Mouse (Mus musculus) brain, adult 2 months (tissue): ENCODE measurements around the gene Paqr5.

ENCODE experiments used
- DNase-seq: peaks from one replicate; pipeline ENCODE4 v3.0.0; 2011; ENCODE audit warnings: low read depth, low spot score

Paqr5 gene

GRCm38 (mm10) chr9:62026600-62026999 is at the start of gene Paqr5:
TSS of gene Paqr5 (minus strand) at chr9:62026856.
- no peak for DNase-seq

- no peak for DNase-seq
These were observed 35.6 kb upstream of the Paqr5 start for GRCm38 (mm10) chr9:62062234-62062633.

- DNase-seq: no peak
These were observed 33.8 kb upstream of the Paqr5 start for GRCm38 (mm10) chr9:62060431-62060830.

GRCm38 (mm10) chr9:62059941-62060340 is 33.3 kb upstream of the Paqr5 start:
- no peak for DNase-seq

- DNase-seq: no peak
These were observed 31.3 kb upstream of the Paqr5 start for GRCm38 (mm10) chr9:62057881-62058506.

- no peak for DNase-seq
These were observed 29.6 kb upstream of the Paqr5 start for GRCm38 (mm10) chr9:62056206-62056605.

GRCm38 (mm10) chr9:62050801-62051200 is 24.1 kb upstream of the Paqr5 start:
- DNase-seq: peak; percentile 59

GRCm38 (mm10) chr9:62049166-62049565 is 22.5 kb upstream of the Paqr5 start:
- DNase-seq: no peak

GRCm38 (mm10) chr9:62042167-62042566 is 15.5 kb upstream of the Paqr5 start:
- no peak for DNase-seq

- peak; percentile 93 for DNase-seq
These were observed 13.5 kb upstream of the Paqr5 start for GRCm38 (mm10) chr9:62040008-62040608.

- no peak for DNase-seq
These were observed 9.2 kb upstream of the Paqr5 start for GRCm38 (mm10) chr9:62035806-62036205.

- no peak for DNase-seq
These were observed 5.5 kb upstream of the Paqr5 start for GRCm38 (mm10) chr9:62032206-62032605.

- peak; percentile 79 for DNase-seq
These were observed 1.4 kb upstream of the Paqr5 start for GRCm38 (mm10) chr9:62028072-62028471.

- DNase-seq: no peak
These were observed 1.6 kb downstream of the Paqr5 start for GRCm38 (mm10) chr9:62025056-62025455.

GRCm38 (mm10) chr9:62023879-62024278 is 2.8 kb downstream of the Paqr5 start:
- DNase-seq: no peak

- DNase-seq: no peak
These were observed 3.5 kb downstream of the Paqr5 start for GRCm38 (mm10) chr9:62022961-62023680.

GRCm38 (mm10) chr9:62021583-62022120 is 5.0 kb downstream of the Paqr5 start:
- DNase-seq: no peak

GRCm38 (mm10) chr9:62020259-62020658 is 6.4 kb downstream of the Paqr5 start:
- no peak for DNase-seq

GRCm38 (mm10) chr9:62018229-62019093 is 8.2 kb downstream of the Paqr5 start:
- DNase-seq: no peak

- DNase-seq: no peak
These were observed 9.3 kb downstream of the Paqr5 start for GRCm38 (mm10) chr9:62017329-62017728.

GRCm38 (mm10) chr9:62015504-62015903 is 11.2 kb downstream of the Paqr5 start:
- DNase-seq: no peak
